Mouse (Mus musculus) forebrain, embryonic 16.5 days (tissue): ENCODE measurements around the gene Itgb6. TPM values are rescaled to one million over a fixed set of nuclear protein-coding genes. Genes with fewer than 3 reads are reported as not detected.

ENCODE experiments used
- ATAC-seq: fragments of 200-750 bp; cut with Nextera tagmentation; 2 replicates; pipeline ENCODE4 v1.8.0; 2017; ENCODE audit warnings: mild to moderate bottlenecking, moderate library complexity
- H3K27ac ChIP-seq: fragments of 300-500 bp; sonication (generic); 2 replicates; pipeline ENCODE4 v1.5.1; 2014; ENCODE audit warnings: low read length, control low read depth
- H3K27me3 ChIP-seq: fragments of 300-500 bp; sonication (generic); replicated peaks from 2 replicates; pipeline ENCODE4 v1.6.1; 2014; ENCODE audit warnings: low read length; ENCODE audit not compliant: control insufficient read depth, insufficient read depth
- H3K36me3 ChIP-seq: fragments of 300-500 bp; sonication (generic); 2 replicates; pipeline ENCODE4 v1.6.1; 2014; ENCODE audit not compliant: control insufficient read depth, insufficient read depth
- H3K4me1 ChIP-seq: fragments of 300-500 bp; sonication (generic); replicated peaks from 2 replicates; pipeline ENCODE4 v1.6.1; 2014; ENCODE audit warnings: low read length; ENCODE audit not compliant: control insufficient read depth, insufficient read depth
- H3K4me2 ChIP-seq: fragments of 300-500 bp; sonication (generic); 2 replicates; pipeline ENCODE4 v1.6.1; 2014; ENCODE audit warnings: mild to moderate bottlenecking, low read length, control low read depth
- H3K4me3 ChIP-seq: fragments of 300-500 bp; sonication (generic); replicated peaks from 2 replicates; pipeline ENCODE4 v1.5.1; 2014; ENCODE audit warnings: mild to moderate bottlenecking, low read length, control low read depth
- H3K9ac ChIP-seq: fragments of 300-500 bp; sonication (generic); replicated peaks from 2 replicates; pipeline ENCODE4 v1.6.1; 2014; ENCODE audit warnings: low read depth, low read length, control low read depth
- H3K9me3 ChIP-seq: fragments of 300-500 bp; sonication (generic); 2 replicates; pipeline ENCODE4 v1.6.1; 2016; ENCODE audit warnings: low read length; ENCODE audit not compliant: control insufficient read depth
- WGBS: fragments of 180-500 bp; shearing (Covaris S2); extraction: QIAGEN DNeasy Blood & Tissue Kit; methylation state at CpG from one replicate; pipeline ENCODE4 v1.1.7; 2014; 5-methylcytosine and 5-hydroxymethylcytosine counted together
- polyA plus RNA-seq: library from polyadenylated mRNA; unstranded; fragments of >200 nt; fragmentation: Nextera tagmentation; extraction: Ambion mirVana; gene quantifications from 2 replicates; pipeline ENCODE4 v1.2.1, GENCODE M21; 2015

Gene Itgb6
- polyA plus RNA-seq, 1 experiment from 2014 or later, result not detected

- ATAC-seq, result peak; percentile 57; the same call in 1 of the 2 replicates
- 45% methylated on average over 3 of the region's 3 CpGs for WGBS
- no peaks in the 10 kb centered on the region for H3K9me3 ChIP-seq
- no peak overlapping the region for H3K4me2 ChIP-seq
- H3K4me1 ChIP-seq, result no peaks in the 10 kb centered on the region
- H3K4me3 ChIP-seq, result no peak overlapping the region
- no peak overlapping the region for H3K9ac ChIP-seq
- H3K27me3 ChIP-seq, result peaks cover 7% of the 10 kb centered on the region; the same call in 1 of the 2 replicates
- no peaks in the 10 kb centered on the region for H3K36me3 ChIP-seq
- no peak overlapping the region for H3K27ac ChIP-seq
These were observed 79.0 kb downstream of the Itgb6 start for GRCm38 (mm10) chr2:60643406-60643805.

GRCm38 (mm10) chr2:60642606-60643005 is 79.8 kb downstream of the Itgb6 start:
- 89% methylated on average over 7 of the region's 7 CpGs for WGBS
- ATAC-seq, result no peak
- Histone ChIP-seq H3K36me3 (no peaks in the 10 kb centered on the region), H3K9ac (no peak overlapping the region), H3K4me1 (no peaks in the 10 kb centered on the region), H3K4me2 (no peak overlapping the region), H3K4me3 (no peak overlapping the region), H3K27ac (no peak overlapping the region), H3K9me3 (no peaks in the 10 kb centered on the region), H3K27me3 (peaks cover 9% of the 10 kb centered on the region; the same call in 1 of the 2 replicates)

GRCm38 (mm10) chr2:60640342-60640672 is 82.1 kb downstream of the Itgb6 start:
- Histone ChIP-seq H3K4me1 (peaks cover 12% of the 10 kb centered on the region), H3K27me3 (peaks cover 9% of the 10 kb centered on the region; the same call in 1 of the 2 replicates), H3K4me2 (no peak overlapping the region), H3K9ac (no peak overlapping the region), H3K27ac (no peak overlapping the region), H3K36me3 (no peaks in the 10 kb centered on the region), H3K9me3 (no peaks in the 10 kb centered on the region), H3K4me3 (no peak overlapping the region)
- no peak for ATAC-seq
- WGBS, result 41% methylated on average over 7 of the region's 7 CpGs

- no peak for ATAC-seq
- Histone ChIP-seq H3K27ac (no peak overlapping the region), H3K27me3 (peaks cover 9% of the 10 kb centered on the region; the same call in 1 of the 2 replicates), H3K4me1 (peaks cover 12% of the 10 kb centered on the region), H3K9me3 (no peaks in the 10 kb centered on the region), H3K9ac (no peak overlapping the region), H3K4me3 (no peak overlapping the region), H3K4me2 (no peak overlapping the region), H3K36me3 (no peaks in the 10 kb centered on the region)
- WGBS, result 51% methylated on average over 10 of the region's 10 CpGs
These were observed 82.7 kb downstream of the Itgb6 start for GRCm38 (mm10) chr2:60639617-60640341.

GRCm38 (mm10) chr2:60636910-60637761 is 85.3 kb downstream of the Itgb6 start:
- H3K9me3 ChIP-seq, result no peaks in the 10 kb centered on the region
- no peak overlapping the region for H3K9ac ChIP-seq
- H3K4me3 ChIP-seq, result no peak overlapping the region; the same call in 1 of the 2 replicates
- peaks cover 12% of the 10 kb centered on the region for H3K4me1 ChIP-seq
- H3K4me2 ChIP-seq, result peak overlapping the region; percentile 44
- no peak overlapping the region for H3K27ac ChIP-seq
- no peaks in the 10 kb centered on the region for H3K36me3 ChIP-seq
- WGBS, result 15% methylated on average over 20 of the region's 20 CpGs
- H3K27me3 ChIP-seq, result peaks cover 12% of the 10 kb centered on the region; the same call in 1 of the 2 replicates
- ATAC-seq, result peak; percentile 68

- Histone ChIP-seq H3K9ac (no peak overlapping the region), H3K9me3 (no peaks in the 10 kb centered on the region), H3K4me1 (peaks cover 12% of the 10 kb centered on the region), H3K36me3 (no peaks in the 10 kb centered on the region), H3K4me2 (no peak overlapping the region), H3K27me3 (peaks cover 12% of the 10 kb centered on the region; the same call in 1 of the 2 replicates), H3K4me3 (no peak overlapping the region), H3K27ac (no peak overlapping the region)
- WGBS, result 11% methylated on average over 3 of the region's 3 CpGs
- ATAC-seq, result peak; percentile 81
These were observed 86.0 kb downstream of the Itgb6 start for GRCm38 (mm10) chr2:60636481-60636880.

- Histone ChIP-seq H3K9me3 (no peaks in the 10 kb centered on the region), H3K4me2 (no peak overlapping the region), H3K36me3 (no peaks in the 10 kb centered on the region), H3K4me3 (no peak overlapping the region), H3K27me3 (peaks cover 12% of the 10 kb centered on the region; the same call in 1 of the 2 replicates), H3K9ac (no peak overlapping the region), H3K4me1 (peaks cover 12% of the 10 kb centered on the region), H3K27ac (no peak overlapping the region)
- 39% methylated on average over 6 of the region's 6 CpGs for WGBS
- ATAC-seq, result peak; percentile 8; the same call in 1 of the 2 replicates
These were observed 86.4 kb downstream of the Itgb6 start for GRCm38 (mm10) chr2:60636038-60636437.

GRCm38 (mm10) chr2:60632791-60633190 is 89.7 kb downstream of the Itgb6 start:
- Histone ChIP-seq H3K4me2 (no peak overlapping the region), H3K4me3 (no peak overlapping the region), H3K36me3 (no peaks in the 10 kb centered on the region), H3K9ac (no peak overlapping the region), H3K27me3 (0 out of 2 replicates have a peak, but pooled peaks cover 3% of the 10 kb centered on the region), H3K4me1 (peaks cover 12% of the 10 kb centered on the region), H3K9me3 (no peaks in the 10 kb centered on the region), H3K27ac (no peak overlapping the region)
- ATAC-seq, result no peak
- 69% methylated on average over 2 of the region's 2 CpGs for WGBS

GRCm38 (mm10) chr2:60630304-60630703 is 92.1 kb downstream of the Itgb6 start:
- Histone ChIP-seq H3K36me3 (no peaks in the 10 kb centered on the region), H3K9me3 (no peaks in the 10 kb centered on the region), H3K27me3 (0 out of 2 replicates have a peak, but pooled peaks cover 5% of the 10 kb centered on the region), H3K4me1 (no peaks in the 10 kb centered on the region), H3K4me2 (no peak overlapping the region), H3K9ac (no peak overlapping the region), H3K27ac (no peak overlapping the region), H3K4me3 (no peak overlapping the region)
- peak; percentile 90 for ATAC-seq
- 54% methylated on average over 2 of the region's 2 CpGs for WGBS
